Mouse (Mus musculus): ENCODE data around the gene Pfdn2.

Pfdn2 gene

GRCm38 (mm10) chr1:171379935-171380599 is 34.6 kb downstream of the Pfdn2 start:
- TF ChIP-seq CTCF (conservative IDR thresholded peaks at IDR 0.05; ENCODE audit: low read length) (peak; percentile 69), NANOG (IDR thresholded peaks at IDR 0.05; ENCODE audit: borderline replicate concordance, low read length) (no peak)
- Histone ChIP-seq H3K27me3 (ENCODE audit: insufficient read depth, low read length) (peaks cover 33% of the 10 kb centered on the region), H3K4me1 (replicated peaks; ENCODE audit: low read depth, low read length) (peaks cover 65% of the 10 kb centered on the region)

GRCm38 (mm10) chr1:171382096-171382620 is 36.7 kb downstream of the Pfdn2 start:
- Histone ChIP-seq H3K9me3 (ENCODE audit: low read length) (no peaks in the 10 kb centered on the region), H3K36me3 (ENCODE audit: insufficient read depth, low read length) (no peaks in the 10 kb centered on the region)

More at GRCm38 (mm10) chr1:171379935-171380599, 34.6 kb downstream of the Pfdn2 start:
- Histone ChIP-seq H3K36me3 (ENCODE audit: insufficient read depth, low read length) (no peaks in the 10 kb centered on the region), H3K9me3 (ENCODE audit: low read length) (no peaks in the 10 kb centered on the region), H3K4me3 (replicated peaks; ENCODE audit: low read length) (peak overlapping the region; percentile 66)

GRCm38 (mm10) chr1:171384361-171384760 is 38.9 kb downstream of the Pfdn2 start:
- TF ChIP-seq NANOG (IDR thresholded peaks at IDR 0.05; ENCODE audit: borderline replicate concordance, low read length) (no peak), POU5F1 (IDR thresholded peaks at IDR 0.05; ENCODE audit: borderline replicate concordance, low read length) (no peak), CTCF (conservative IDR thresholded peaks at IDR 0.05; ENCODE audit: low read length) (no peak)

More at GRCm38 (mm10) chr1:171382096-171382620, 36.7 kb downstream of the Pfdn2 start:
- no peak for TF ChIP-seq NANOG (IDR thresholded peaks at IDR 0.05; ENCODE audit: borderline replicate concordance, low read length)
- TF ChIP-seq POU5F1 (IDR thresholded peaks at IDR 0.05; ENCODE audit: borderline replicate concordance, low read length) = no peak
- no peak overlapping the region for H3K4me3 ChIP-seq (replicated peaks; ENCODE audit: low read length)
- peaks cover 33% of the 10 kb centered on the region for H3K27me3 ChIP-seq (ENCODE audit: insufficient read depth, low read length)
- peaks cover 65% of the 10 kb centered on the region for H3K4me1 ChIP-seq (replicated peaks; ENCODE audit: low read depth, low read length)

GRCm38 (mm10) chr1:171385171-171385570 is 39.7 kb downstream of the Pfdn2 start:
- peak; percentile 29 for TF ChIP-seq CTCF (conservative IDR thresholded peaks at IDR 0.05; ENCODE audit: low read length)
- no peak for TF ChIP-seq POU5F1 (IDR thresholded peaks at IDR 0.05; ENCODE audit: borderline replicate concordance, low read length)
- no peak for TF ChIP-seq NANOG (IDR thresholded peaks at IDR 0.05; ENCODE audit: borderline replicate concordance, low read length)
- Histone ChIP-seq H3K36me3 (ENCODE audit: insufficient read depth, low read length) (no peaks in the 10 kb centered on the region), H3K9me3 (ENCODE audit: low read length) (no peaks in the 10 kb centered on the region), H3K27me3 (ENCODE audit: insufficient read depth, low read length) (peaks cover 23% of the 10 kb centered on the region), H3K4me3 (replicated peaks; ENCODE audit: low read length) (peak overlapping the region; percentile 8; the same call in 1 of the 2 replicates), H3K4me1 (replicated peaks; ENCODE audit: low read depth, low read length) (peaks cover 71% of the 10 kb centered on the region)

More at GRCm38 (mm10) chr1:171384361-171384760, 38.9 kb downstream of the Pfdn2 start:
- no peak overlapping the region; the same call in 1 of the 2 replicates for H3K4me3 ChIP-seq (replicated peaks; ENCODE audit: low read length)
- H3K9me3 ChIP-seq (ENCODE audit: low read length) = no peaks in the 10 kb centered on the region
- no peaks in the 10 kb centered on the region for H3K36me3 ChIP-seq (ENCODE audit: insufficient read depth, low read length)
- H3K27me3 ChIP-seq (ENCODE audit: insufficient read depth, low read length) = peaks cover 29% of the 10 kb centered on the region
- peaks cover 71% of the 10 kb centered on the region for H3K4me1 ChIP-seq (replicated peaks; ENCODE audit: low read depth, low read length)

- Histone ChIP-seq H3K4me3 (replicated peaks; ENCODE audit: low read length) (no peak overlapping the region), H3K36me3 (ENCODE audit: insufficient read depth, low read length) (no peaks in the 10 kb centered on the region), H3K4me1 (replicated peaks; ENCODE audit: low read depth, low read length) (peaks cover 69% of the 10 kb centered on the region), H3K27me3 (ENCODE audit: insufficient read depth, low read length) (peaks cover 11% of the 10 kb centered on the region; the same call in 1 of the 2 replicates), H3K9me3 (ENCODE audit: low read length) (no peaks in the 10 kb centered on the region)
- TF ChIP-seq NANOG (IDR thresholded peaks at IDR 0.05; ENCODE audit: borderline replicate concordance, low read length) = no peak
- peak; percentile 59 for TF ChIP-seq CTCF (conservative IDR thresholded peaks at IDR 0.05; ENCODE audit: low read length)
- no peak for TF ChIP-seq POU5F1 (IDR thresholded peaks at IDR 0.05; ENCODE audit: borderline replicate concordance, low read length)
Observed at GRCm38 (mm10) chr1:171387099-171387498, 41.6 kb downstream of the Pfdn2 start.

GRCm38 (mm10) chr1:171388376-171389102 is 43.1 kb downstream of the Pfdn2 start, which contains the start of gene Arhgap30:
Arhgap30 (plus strand) TSS chr1:171388954.
- no peaks in the 10 kb centered on the region for H3K36me3 ChIP-seq (ENCODE audit: insufficient read depth, low read length)
- H3K4me3 ChIP-seq (replicated peaks; ENCODE audit: low read length) = peak within 1 kb of the TSS; percentile 69
- TF ChIP-seq CTCF (conservative IDR thresholded peaks at IDR 0.05; ENCODE audit: low read length) = no peak
- no peak for TF ChIP-seq NANOG (IDR thresholded peaks at IDR 0.05; ENCODE audit: borderline replicate concordance, low read length)
- TF ChIP-seq POU5F1 (IDR thresholded peaks at IDR 0.05; ENCODE audit: borderline replicate concordance, low read length) = no peak
- peaks cover 6% of the 10 kb centered on the region; the same call in 1 of the 2 replicates for H3K27me3 ChIP-seq (ENCODE audit: insufficient read depth, low read length)
- H3K4me1 ChIP-seq (replicated peaks; ENCODE audit: low read depth, low read length) = peaks cover 64% of the 10 kb centered on the region
- no peaks in the 10 kb centered on the region for H3K9me3 ChIP-seq (ENCODE audit: low read length)

- Histone ChIP-seq H3K36me3 (ENCODE audit: insufficient read depth, low read length) (no peaks in the 10 kb centered on the region), H3K4me1 (replicated peaks; ENCODE audit: low read depth, low read length) (peaks cover 52% of the 10 kb centered on the region), H3K9me3 (ENCODE audit: low read length) (no peaks in the 10 kb centered on the region), H3K27me3 (ENCODE audit: insufficient read depth, low read length) (peaks cover 6% of the 10 kb centered on the region; the same call in 1 of the 2 replicates), H3K4me3 (replicated peaks; ENCODE audit: low read length) (peak overlapping the region; percentile 69)
- no peak for TF ChIP-seq POU5F1 (IDR thresholded peaks at IDR 0.05; ENCODE audit: borderline replicate concordance, low read length)
- no peak for TF ChIP-seq NANOG (IDR thresholded peaks at IDR 0.05; ENCODE audit: borderline replicate concordance, low read length)
- TF ChIP-seq CTCF (conservative IDR thresholded peaks at IDR 0.05; ENCODE audit: low read length) = no peak
Observed at GRCm38 (mm10) chr1:171390101-171390500, 44.6 kb downstream of the Pfdn2 start.

- peaks cover 36% of the 10 kb centered on the region for H3K4me1 ChIP-seq (replicated peaks; ENCODE audit: low read depth, low read length)
- 0 out of 2 replicates have a peak overlapping the region, but pooled peaks have one; percentile 39 for H3K4me3 ChIP-seq (replicated peaks; ENCODE audit: low read length)
- no peaks in the 10 kb centered on the region for H3K27me3 ChIP-seq (ENCODE audit: insufficient read depth, low read length)
- TF ChIP-seq POU5F1 (IDR thresholded peaks at IDR 0.05; ENCODE audit: borderline replicate concordance, low read length) (no peak), CTCF (conservative IDR thresholded peaks at IDR 0.05; ENCODE audit: low read length) (no peak), NANOG (IDR thresholded peaks at IDR 0.05; ENCODE audit: borderline replicate concordance, low read length) (no peak)
- H3K9me3 ChIP-seq (ENCODE audit: low read length) = no peaks in the 10 kb centered on the region
- peaks cover 13% of the 10 kb centered on the region; the same call in 1 of the 2 replicates for H3K36me3 ChIP-seq (ENCODE audit: insufficient read depth, low read length)
Observed at GRCm38 (mm10) chr1:171401821-171402220, 56.4 kb downstream of the Pfdn2 start.
